Mouse (Mus musculus) stomach, embryonic 14.5 days (tissue): ENCODE data around the gene Ift46. TPM values are rescaled to one million over a fixed set of nuclear protein-coding genes. Genes with fewer than 3 reads are reported as not detected.

Experiments
- ATAC-seq: fragments of 200-750 bp; cut with Nextera tagmentation; 2 replicates; pipeline ENCODE4 v1.8.0; 2017; ENCODE audit warnings: low read depth, moderate TSS enrichment; ENCODE audit not compliant: insufficient number of reproducible peaks, insufficient read depth, low FRiP score
- H3K27ac ChIP-seq: fragments of 300-500 bp; sonication (generic); 2 replicates; pipeline ENCODE4 v1.5.1; 2014; ENCODE audit warnings: mild to moderate bottlenecking, low read length, moderate library complexity, mixed read lengths
- H3K27me3 ChIP-seq: fragments of 300-500 bp; sonication (generic); 2 replicates; pipeline ENCODE4 v1.6.1; 2014; ENCODE audit warnings: low read length, control low read depth, mixed read lengths; ENCODE audit not compliant: control insufficient read depth, insufficient read depth
- H3K36me3 ChIP-seq: fragments of 300-500 bp; sonication (generic); 2 replicates; pipeline ENCODE4 v1.6.1; 2014; ENCODE audit warnings: mild to moderate bottlenecking, control low read depth, low read length, moderate library complexity, mixed read lengths; ENCODE audit not compliant: control insufficient read depth, insufficient read depth
- H3K4me1 ChIP-seq: fragments of 300-500 bp; sonication (generic); 2 replicates; pipeline ENCODE4 v1.6.1; 2014; ENCODE audit warnings: low read length, control low read depth, mixed read lengths; ENCODE audit not compliant: control insufficient read depth, insufficient read depth
- H3K4me2 ChIP-seq: fragments of 300-500 bp; sonication (generic); replicated peaks from 2 replicates; pipeline ENCODE4 v1.6.1; 2014; ENCODE audit warnings: low read depth, low read length, control low read depth
- H3K4me3 ChIP-seq: fragments of 300-500 bp; sonication (generic); 2 replicates; pipeline ENCODE4 v1.5.1; 2014; ENCODE audit warnings: low read depth, low read length, control low read depth
- H3K9ac ChIP-seq: fragments of 300-500 bp; sonication (generic); replicated peaks from 2 replicates; pipeline ENCODE4 v1.6.1; 2014; ENCODE audit warnings: low read depth, mild to moderate bottlenecking, control low read depth, low read length, moderate library complexity, mixed read lengths
- H3K9me3 ChIP-seq: fragments of 300-500 bp; sonication (generic); 2 replicates; pipeline ENCODE4 v1.6.1; 2016; ENCODE audit warnings: low read depth, low read length, control low read depth; ENCODE audit not compliant: control insufficient read depth
- WGBS: fragments of 180-500 bp; shearing (Covaris S2); extraction: QIAGEN DNeasy Blood & Tissue Kit; methylation state at CpG from one replicate; pipeline ENCODE4 v1.1.7; 2014; 5-methylcytosine and 5-hydroxymethylcytosine counted together
- polyA plus RNA-seq: library from polyadenylated mRNA; unstranded; fragments of >200 nt; fragmentation: Nextera tagmentation; extraction: Ambion mirVana; gene quantifications from 2 replicates; pipeline ENCODE4 v1.2.1, GENCODE M21; 2014

Gene Ift46
- polyA plus RNA-seq, 1 experiment from 2014 or later: 119 TPM

DNA sequence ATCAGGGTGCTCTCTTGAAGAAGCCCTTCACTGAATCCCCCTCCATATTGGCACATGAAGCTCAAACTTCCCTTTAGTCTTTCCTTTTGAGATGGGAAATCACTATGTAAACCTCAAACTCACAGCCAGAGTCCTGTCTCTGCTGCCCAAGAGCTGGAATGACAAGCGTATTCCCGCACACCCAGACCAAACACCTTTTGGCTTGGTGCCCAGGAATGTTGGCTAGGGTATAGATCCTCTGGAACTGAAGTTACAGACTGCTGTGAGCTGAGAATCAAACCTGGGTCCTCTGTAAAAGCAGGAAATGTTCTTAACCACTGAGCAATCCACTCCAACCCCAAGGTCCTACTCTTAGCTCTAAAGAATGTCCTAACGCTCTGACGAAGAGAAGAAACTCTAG is 64.6 kb downstream of the Ift46 start:
- no peak for ATAC-seq

DNA sequence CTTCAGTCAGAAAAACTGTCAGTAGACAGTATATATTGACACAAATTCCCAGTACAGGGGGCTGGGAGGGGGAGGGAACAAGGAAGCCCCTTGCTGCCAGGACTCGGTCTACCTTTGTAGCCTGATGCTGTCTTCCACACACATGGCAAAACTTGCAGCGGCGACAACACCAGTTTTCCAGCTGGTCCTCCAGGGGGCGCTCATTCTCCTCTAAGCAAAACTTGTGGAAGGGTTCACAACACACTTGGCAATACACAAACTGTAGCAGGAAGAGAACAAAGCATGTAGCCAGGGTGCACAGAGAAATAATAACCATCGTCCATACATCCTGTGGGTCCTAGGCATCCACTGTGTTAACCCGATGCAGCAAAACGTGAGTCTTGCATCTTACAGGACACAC is 68.7 kb downstream of the Ift46 start:
- Histone ChIP-seq H3K4me3 (no peak overlapping the region), H3K4me1 (no peaks in the 10 kb centered on the region), H3K27me3 (no peaks in the 10 kb centered on the region), H3K27ac (no peak overlapping the region), H3K9me3 (no peaks in the 10 kb centered on the region), H3K9ac (no peak overlapping the region), H3K4me2 (no peak overlapping the region), H3K36me3 (peaks cover 64% of the 10 kb centered on the region)
- ATAC-seq: no peak
- WGBS: 55% methylated on average over 7 of the region's 7 CpGs

More for the DNA sequence above, 64.6 kb downstream of the Ift46 start:
- no peak overlapping the region for H3K9ac ChIP-seq
- no peak overlapping the region for H3K27ac ChIP-seq
- WGBS: 71% methylated on average over 4 of the region's 4 CpGs
- H3K4me1 ChIP-seq: no peaks in the 10 kb centered on the region
- peaks cover 77% of the 10 kb centered on the region for H3K36me3 ChIP-seq
- no peak overlapping the region for H3K4me3 ChIP-seq
- H3K4me2 ChIP-seq: no peak overlapping the region
- H3K9me3 ChIP-seq: no peaks in the 10 kb centered on the region
- H3K27me3 ChIP-seq: no peaks in the 10 kb centered on the region

DNA sequence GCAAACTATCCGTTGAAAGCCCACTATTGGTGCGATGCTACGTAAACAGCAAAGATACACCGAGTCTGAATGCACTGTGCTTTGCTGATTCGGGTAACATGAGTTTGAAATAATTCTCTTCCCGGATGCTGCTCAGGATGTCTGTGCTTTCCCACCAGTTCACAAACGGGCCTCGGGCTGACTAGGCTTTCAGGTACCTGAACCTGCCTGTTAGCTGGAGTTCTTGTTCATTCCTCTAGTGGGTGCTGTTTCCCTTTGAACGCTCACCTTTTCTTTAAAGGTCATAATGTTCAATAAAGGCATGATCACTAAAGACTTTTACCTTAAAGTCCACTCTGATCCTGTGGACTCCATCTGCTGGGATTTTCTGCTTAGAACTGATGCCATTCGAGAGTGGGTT is 73.5 kb downstream of the Ift46 start:
- Histone ChIP-seq H3K27ac (no peak overlapping the region), H3K4me1 (no peaks in the 10 kb centered on the region), H3K9me3 (no peaks in the 10 kb centered on the region), H3K36me3 (peaks cover 70% of the 10 kb centered on the region), H3K9ac (no peak overlapping the region), H3K4me3 (no peak overlapping the region), H3K27me3 (no peaks in the 10 kb centered on the region), H3K4me2 (no peak overlapping the region)
- no peak for ATAC-seq
- WGBS: 88% methylated on average over 10 of the region's 10 CpGs

Other genes with a start within 250 kb of the Ift46 start
- gene Cxcr5, start 206.0 kb upstream of the Ift46 start, polyA plus RNA-seq: 0.13 and 0.27 TPM in 2 replicates
- gene Ddx6, start 163.0 kb upstream of the Ift46 start, polyA plus RNA-seq: 31.1 and 39.0 TPM in 2 replicates
- not detected in 2 replicates for gene Treh, start 94.7 kb upstream of the Ift46 start, polyA plus RNA-seq
- gene Phldb1, start 32.7 kb upstream of the Ift46 start, polyA plus RNA-seq: 26.7 and 26.8 TPM in 2 replicates
- gene Arcn1, start 63 bp upstream of the Ift46 start, polyA plus RNA-seq: 202 and 209 TPM in 2 replicates
- 3.2 and 3.5 TPM in 2 replicates for gene Tmem25, start 31.4 kb downstream of the Ift46 start, polyA plus RNA-seq
- 0.42 and 1.7 TPM in 2 replicates for gene Ttc36, start 35.2 kb downstream of the Ift46 start, polyA plus RNA-seq
- gene Kmt2a, start 113.4 kb downstream of the Ift46 start, polyA plus RNA-seq: 12.7 and 15.9 TPM in 2 replicates
- gene Atp5l, start 152.8 kb downstream of the Ift46 start, polyA plus RNA-seq: 667 and 745 TPM in 2 replicates
- gene Ube4a, start 197.7 kb downstream of the Ift46 start, polyA plus RNA-seq: 32.7 and 39.6 TPM in 2 replicates
- gene Cd3g, start 212.5 kb downstream of the Ift46 start, polyA plus RNA-seq: 0.33 TPM in 1 of 2 replicates, not detected in the other
- gene Cd3d, start 213.9 kb downstream of the Ift46 start, polyA plus RNA-seq: not detected in 2 replicates
- gene Cd3e, start 241.7 kb downstream of the Ift46 start, polyA plus RNA-seq: 0.41 TPM in 1 of 2 replicates, not detected in the other